Mouse (Mus musculus): ENCODE measurements around the gene Kdm6b. TPM values are rescaled to one million over a fixed set of nuclear protein-coding genes. Genes with fewer than 3 reads are reported as not detected.

The Kdm6b gene
- total RNA-seq, 2 experiments from 2014 or later = 23.9 to 27.7 TPM

- no peak for DNase-seq
Observed at GRCm38 (mm10) chr11:69389531-69390399, 23.7 kb downstream of the Kdm6b start.

DNA sequence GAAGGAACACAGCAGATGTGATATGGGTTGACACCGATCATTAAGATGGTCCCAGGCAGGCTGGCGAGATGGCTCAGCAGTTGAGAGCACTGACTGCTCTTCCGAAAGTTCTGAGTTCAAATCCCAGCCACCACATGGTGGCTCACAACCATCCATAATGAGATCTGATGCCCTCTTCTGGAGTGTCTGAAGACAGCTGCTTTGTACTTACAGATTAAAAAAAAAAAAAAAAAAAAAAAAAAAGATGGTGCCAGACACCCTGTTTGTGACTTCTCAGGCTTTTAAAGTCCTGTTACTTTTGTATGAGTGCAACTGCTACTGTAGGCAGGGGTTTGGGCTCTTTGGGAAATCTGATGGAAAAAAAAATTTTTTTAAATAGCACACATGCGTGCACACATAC, 24.8 kb downstream of the Kdm6b start:
- no peak for DNase-seq

GRCm38 (mm10) chr11:69386758-69387157, 26.7 kb downstream of the Kdm6b start:
- no peak for DNase-seq

DNA sequence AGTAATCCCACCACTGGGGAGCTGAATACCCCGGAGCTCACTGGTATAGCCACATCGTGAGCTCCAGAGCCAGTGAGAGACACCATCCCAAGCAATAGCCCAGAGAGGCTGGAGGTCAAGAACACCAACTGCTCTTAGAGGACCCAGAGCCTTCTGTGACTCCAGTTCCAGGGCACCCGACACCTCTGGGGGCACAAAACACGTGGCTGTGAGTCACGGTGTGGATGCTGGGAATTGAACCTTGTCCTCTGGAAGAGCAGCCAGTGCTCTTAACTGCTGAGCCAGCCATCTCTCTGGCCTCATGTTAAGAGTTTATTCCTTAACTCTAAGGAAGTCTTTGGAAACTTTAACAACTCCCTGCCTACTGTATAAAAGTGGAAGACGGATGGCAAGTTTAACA, 28.5 kb downstream of the Kdm6b start:
- no peak for DNase-seq

- peak; percentile 61 for DNase-seq
Observed at GRCm38 (mm10) chr11:69382478-69383105, 30.9 kb downstream of the Kdm6b start.

- no peak for DNase-seq
Observed at GRCm38 (mm10) chr11:69381356-69381755, 32.1 kb downstream of the Kdm6b start.

DNA sequence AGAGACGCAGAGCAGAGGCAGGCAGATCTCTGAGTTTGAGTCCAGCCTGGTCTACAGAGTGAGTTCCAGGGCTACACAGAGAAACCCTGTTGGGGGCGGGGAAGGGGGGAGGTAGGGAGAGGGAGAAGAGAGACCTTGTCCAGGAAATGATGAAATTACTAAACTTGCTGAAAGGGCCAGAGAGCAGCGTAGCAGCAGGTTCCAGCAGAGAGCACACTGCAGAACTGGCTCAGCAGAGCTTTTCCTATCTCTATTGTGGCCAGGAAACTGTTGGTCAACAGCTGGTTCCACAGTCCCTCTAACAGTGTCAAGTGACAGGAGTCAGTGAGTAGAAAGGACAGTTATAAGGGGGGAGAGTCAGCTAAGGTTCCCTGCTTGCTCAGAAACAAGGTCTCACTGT, 33.9 kb downstream of the Kdm6b start:
- no peak for DNase-seq

- DNase-seq = no peak
Observed at GRCm38 (mm10) chr11:69377766-69378165, 35.7 kb downstream of the Kdm6b start.

GRCm38 (mm10) chr11:69375646-69376045, 37.8 kb downstream of the Kdm6b start:
- DNase-seq = no peak

DNA sequence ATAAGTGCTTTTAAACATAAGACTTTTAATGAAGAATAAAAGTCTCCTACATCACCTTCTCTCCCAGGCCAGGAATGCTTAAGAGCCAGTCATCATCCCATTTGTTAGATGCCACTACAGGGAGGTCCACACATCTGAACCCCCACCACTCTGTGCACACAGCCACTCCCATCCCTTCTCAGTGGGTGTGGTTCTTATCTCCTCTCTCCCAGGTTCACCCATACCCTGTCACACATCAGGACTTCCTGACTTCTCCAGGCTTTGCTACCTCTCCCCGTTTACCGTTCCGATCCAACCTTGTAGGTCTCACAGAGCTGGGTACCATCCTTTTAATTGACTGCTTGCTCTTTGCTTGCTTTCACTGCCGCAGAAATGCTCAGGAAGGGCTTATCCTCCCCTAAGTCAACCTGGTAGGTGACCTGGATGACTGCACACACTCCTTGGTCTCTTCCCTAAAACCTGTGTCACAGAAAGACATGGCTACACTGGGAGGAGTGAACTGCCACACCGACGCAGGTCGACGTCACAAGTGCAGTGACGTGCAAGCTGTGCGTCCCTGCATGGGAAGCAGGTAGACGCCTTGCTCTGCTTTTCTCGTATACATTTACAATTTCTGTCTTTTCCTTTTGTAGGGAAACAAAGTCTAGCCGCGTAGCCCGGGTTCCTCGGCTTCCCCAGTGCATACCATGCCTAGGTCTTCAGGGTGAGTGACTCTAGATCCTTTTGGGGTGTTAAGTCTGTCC, 40.1 kb downstream of the Kdm6b start:
- no peak for DNase-seq

- no peak for DNase-seq
Observed at GRCm38 (mm10) chr11:69372780-69373170, 40.7 kb downstream of the Kdm6b start.

DNA sequence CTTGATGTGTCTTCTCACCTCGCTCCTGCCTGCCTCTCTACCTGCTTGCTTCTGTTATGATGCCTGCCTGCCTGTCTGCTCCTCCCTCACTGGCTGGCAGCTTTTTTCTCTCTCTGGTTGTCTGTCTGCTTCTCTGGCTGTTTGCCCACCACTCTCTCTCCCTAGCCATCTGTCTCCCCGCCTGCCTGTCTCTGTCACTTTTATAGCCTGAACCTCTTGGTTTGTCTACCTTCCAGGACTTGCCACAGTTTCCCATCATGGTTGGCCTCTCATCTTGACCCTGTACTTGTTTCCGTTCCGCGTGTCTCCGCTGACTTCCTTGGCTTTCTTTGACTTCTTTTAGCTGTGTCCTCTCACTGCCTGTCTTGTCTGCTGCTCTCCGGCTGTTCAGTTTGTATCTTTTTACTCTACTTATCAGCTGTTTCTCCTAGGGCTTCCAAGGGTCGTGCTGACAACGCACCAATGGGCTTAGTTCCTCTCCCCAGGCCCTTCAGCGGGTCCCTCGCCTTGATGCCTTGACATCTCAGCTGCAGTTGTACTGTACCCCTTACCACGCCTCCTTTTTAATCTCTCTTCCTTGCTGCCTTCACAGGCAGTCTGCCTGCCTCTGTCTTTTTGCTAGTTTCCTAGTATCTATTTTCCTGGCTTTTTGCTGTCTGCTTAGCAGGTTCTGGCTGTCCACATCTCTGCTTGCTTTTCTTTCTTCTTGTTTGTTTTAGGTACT, 41.3 kb downstream of the Kdm6b start:
- no peak for DNase-seq

- no peak for DNase-seq
Observed at GRCm38 (mm10) chr11:69371601-69372000, 41.9 kb downstream of the Kdm6b start.

GRCm38 (mm10) chr11:69370817-69371215, 42.7 kb downstream of the Kdm6b start:
- DNase-seq = no peak

GRCm38 (mm10) chr11:69369990-69370816, 43.3 kb downstream of the Kdm6b start:
- DNase-seq = no peak

DNA sequence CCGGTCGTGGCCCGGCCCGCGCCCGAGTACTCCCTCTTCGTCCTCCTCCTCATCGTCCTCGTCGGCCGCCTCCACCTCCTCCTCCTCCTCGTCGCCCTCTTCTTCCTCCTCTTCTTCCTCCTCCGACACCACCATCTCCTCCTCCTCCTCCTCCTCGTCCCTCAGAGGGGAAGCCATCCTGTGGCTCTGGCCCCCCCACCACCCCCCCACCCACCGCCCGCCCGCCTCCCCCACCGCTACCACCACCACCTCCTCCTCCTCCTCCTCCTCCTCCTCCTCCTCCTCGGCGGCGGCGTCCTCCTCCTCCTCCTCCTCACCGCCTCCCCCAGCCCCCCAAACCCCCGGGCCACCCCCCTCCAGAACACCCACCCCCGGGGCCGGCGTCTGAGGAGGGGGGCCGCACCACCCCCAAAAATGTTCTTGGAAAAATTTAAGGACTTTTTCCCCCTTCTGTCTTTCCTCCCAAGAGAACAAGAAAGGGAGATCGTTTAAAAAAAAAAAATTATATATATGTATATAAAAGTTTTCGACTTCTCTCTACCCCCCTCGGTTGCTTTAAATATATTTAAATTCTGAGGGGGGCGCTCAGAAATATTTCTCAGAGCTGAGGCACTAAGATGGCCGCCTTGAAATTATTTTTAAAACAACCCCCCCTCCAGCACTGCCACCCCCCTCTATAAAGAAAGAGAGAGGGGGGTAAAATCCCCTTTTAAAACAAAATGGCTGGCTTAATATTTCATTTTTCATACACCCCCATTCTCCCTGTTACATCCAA, 44.1 kb downstream of the Kdm6b start, which contains the start of gene Chd3:
Gene Chd3, minus strand, starts transcription at position 192 of the 775 bp plus-strand sequence.
- DNase-seq = no peak

DNA sequence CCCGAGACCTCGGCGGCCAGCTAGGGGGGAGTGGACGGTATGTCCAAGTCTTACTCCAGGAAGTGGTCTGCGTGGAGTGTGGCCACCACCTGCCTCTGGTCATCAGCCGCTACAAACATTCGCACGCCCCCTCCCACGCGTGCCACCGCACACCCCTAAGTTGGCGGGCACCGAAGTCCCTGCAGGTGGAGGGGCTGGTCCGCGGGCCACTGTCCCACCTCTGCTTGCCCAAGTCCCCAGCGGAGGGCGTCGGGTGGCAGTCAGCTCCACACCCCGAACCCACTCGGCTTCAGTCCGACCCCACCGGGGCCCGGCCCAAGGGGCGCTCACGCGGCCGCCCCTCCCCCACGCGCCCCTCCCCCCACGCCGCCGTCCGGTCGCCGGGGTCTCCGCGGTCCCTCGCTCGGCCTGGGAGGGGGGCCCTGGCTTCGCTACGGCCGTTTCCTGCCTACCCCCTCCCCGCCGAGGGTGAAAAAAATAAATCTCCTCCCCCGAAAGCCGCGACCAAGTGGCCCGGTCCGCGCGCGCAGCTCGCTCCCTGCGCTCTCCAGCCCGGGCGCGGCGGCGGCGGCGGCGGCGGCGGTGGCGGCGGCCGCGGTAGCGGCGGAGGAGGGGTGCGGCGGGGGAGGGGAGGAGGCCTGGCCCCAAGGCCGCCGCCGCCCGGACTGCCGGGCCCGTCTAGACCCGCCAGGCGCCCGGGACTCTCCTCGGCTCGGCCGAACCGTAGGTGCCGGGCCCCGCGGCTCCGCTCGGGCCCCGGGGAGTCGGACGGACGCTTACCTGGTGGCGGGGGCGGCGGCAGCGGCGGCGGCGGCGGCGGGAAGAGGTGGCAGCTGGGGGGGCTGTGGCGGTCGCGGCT, 44.9 kb downstream of the Kdm6b start:
- DNase-seq = peak; percentile 46

DNA sequence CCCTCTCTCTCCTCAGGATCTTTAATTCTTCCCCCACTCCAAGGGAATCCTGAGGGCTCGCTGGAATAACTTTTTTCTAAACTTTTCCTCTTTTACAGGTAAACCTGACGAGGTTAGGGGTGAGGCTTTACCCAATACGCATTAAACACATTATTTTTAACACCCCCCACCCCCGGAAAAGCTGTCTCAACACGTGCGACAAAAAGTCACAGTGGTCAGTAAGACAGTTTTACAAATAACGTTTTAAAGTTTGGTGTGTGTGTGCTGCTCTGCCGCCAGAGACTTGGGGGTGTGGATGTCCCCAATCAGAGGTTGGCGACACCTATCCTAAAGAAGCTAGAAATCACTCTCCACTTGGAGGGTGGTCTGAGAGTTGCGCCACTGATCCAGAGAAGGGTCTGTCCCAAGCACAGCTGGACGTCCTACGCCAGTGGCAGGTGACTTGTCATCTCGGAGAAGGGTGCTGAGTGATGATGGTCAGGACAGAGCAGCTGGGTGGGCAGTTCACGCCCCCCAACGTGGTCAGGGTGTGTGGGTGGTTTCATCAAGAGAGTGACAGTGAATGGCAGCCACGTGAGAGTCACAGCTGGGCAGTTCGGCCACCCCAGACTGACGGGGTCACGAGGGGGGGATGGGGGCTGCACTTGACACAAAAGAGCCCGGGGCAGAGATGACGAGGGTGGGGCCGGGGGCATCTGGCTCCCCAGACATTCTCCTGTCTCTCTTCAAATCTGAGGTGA, 45.7 kb downstream of the Kdm6b start:
- DNase-seq = no peak

All from gastrocnemius, postnatal 25 days (tissue).